Mouse (Mus musculus) c-Kit-negative CD71-positive TER-119-positive erythroid progenitor cells, embryonic 14.5 days (primary cell): Measurements from ENCODE around the gene A430033K04Rik.

ENCODE experiments used
- DNase-seq: peaks from one replicate; pipeline ENCODE4 v3.0.0-alpha.2; 2013; ENCODE audit warnings: low read depth, low spot score

The A430033K04Rik gene

GRCm38 (mm10) chr5:138694496-138695167 is 72.0 kb downstream of the A430033K04Rik start:
- no peak for DNase-seq

- DNase-seq, result no peak
Observed at GRCm38 (mm10) chr5:138697466-138697865, 74.8 kb downstream of the A430033K04Rik start.
